Mouse (Mus musculus) spleen, postnatal 4 days (tissue): ENCODE results near the gene Pla2g2f.

Source experiments
- DNase-seq, 2 experiments: peaks; one replicate each; pipeline ENCODE4 v3.0.0; 2022; ENCODE audit warnings: low spot score in 2 of 2

Gene Pla2g2f

DNA sequence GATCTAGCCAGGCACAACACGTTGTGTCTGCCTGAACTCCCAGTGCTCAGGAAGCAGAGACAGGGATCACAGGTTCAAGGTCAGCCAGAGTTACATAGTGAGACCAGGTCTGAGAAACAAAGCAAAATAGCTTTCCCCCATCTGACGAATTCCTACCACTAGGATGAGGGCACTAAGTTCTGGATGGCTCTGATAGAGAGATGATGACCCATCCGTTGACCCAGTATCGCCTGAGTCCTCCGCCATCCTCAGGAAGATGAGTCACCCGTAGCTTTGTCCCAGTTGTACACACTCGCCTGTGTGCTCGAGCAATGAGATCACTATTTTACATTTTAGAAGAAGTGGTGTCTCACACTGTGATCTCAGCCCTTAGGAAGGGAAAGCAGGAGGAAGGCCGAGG is 4.8 kb upstream of the Pla2g2f start:
- no peak for DNase-seq

DNA sequence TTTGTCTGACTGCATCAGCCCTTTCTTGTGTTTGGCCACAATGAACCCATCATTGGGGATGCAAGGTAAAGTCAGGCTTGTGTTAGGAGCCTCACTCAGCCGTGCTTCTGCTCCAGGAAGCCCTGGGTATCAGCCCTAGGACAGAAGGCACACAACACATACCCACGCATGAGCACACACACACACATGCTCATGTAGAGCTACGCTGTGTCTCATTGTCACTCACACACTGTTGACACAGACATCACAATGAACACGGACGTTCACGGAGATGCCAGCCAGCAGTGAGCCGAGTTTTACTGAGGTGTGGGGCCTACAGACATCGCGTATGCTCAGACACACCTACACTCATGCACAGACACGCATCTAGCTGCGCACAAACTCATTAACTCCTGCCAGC is 1.4 kb downstream of the Pla2g2f start:
- no peak for DNase-seq

DNA sequence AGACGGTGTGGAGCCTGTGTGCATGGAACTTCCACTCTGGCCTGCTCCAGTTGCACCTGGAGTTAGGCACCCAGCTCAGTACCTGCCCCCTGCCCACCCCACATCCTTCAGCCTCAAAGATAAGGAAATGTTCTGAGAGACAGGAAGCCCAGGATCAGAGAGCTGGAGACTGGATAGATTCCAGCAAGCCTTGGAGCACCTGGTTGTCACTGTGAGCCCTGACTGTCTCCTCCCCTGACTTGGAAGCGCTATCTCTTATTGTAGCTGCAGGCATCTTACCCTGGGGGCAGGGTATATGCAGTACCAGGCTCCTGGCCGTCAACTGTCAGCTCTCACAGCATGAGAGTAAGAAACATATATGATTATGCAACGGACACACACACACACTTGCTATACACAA is 2.0 kb downstream of the Pla2g2f start:
- no peak for DNase-seq

DNA sequence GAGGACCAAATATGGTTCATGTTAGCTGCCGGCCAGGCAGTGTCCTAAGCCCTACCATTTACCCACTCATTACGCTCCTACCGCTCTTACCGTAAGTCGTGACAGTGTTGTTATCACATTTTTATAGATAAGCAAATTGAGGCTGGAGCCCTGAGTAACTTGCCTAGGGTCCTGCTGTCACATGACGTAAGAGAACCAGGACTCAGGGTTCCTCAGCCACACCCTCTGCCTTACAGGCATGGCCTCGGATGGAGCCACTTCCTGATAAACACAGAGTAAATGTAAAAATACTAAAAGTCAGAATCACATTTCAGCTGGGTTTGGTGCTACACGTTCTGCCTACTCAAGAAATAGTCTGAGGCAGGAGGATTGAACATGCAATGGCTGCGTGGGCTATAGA is 3.0 kb downstream of the Pla2g2f start:
- DNase-seq: no peak

DNA sequence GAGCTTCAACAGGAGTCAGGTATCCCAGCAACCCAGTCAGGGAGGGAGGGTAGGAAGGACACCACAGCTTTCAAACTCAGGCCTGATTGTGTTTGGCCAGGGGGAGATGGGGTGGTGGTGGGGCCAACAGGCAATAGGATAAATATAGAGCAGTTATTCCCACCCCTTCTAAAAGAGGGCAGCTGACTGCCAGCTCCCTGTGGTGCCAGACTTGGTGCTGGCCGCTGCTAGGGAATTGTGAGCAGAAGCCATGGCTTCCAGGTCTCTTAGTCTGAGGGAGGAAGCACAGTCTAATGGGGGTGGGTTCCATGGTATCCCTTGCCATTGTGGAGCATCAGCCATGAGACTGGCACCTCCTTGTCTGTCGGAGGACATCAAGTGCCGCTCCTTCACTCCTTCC is 3.8 kb downstream of the Pla2g2f start:
- no peak for DNase-seq

DNA sequence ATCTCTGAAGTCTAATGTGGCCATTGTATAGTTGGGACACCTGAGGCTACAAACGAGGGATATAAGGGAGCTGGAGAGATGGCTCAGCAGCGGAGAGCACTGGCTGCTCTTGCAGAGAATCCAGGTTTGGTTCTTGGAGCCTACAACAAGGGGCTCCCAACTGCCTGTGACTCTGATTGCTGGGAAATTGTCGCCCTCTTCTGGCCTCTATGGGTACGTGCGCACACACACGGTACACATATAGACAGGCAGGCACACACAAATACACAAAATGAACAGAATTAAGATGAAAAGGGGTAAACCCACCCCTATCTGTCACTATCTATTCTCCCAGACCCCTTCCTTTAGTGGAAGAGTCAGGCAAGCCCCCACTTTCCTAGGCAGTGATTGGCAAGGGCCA is 4.8 kb downstream of the Pla2g2f start:
- DNase-seq: no peak

DNA sequence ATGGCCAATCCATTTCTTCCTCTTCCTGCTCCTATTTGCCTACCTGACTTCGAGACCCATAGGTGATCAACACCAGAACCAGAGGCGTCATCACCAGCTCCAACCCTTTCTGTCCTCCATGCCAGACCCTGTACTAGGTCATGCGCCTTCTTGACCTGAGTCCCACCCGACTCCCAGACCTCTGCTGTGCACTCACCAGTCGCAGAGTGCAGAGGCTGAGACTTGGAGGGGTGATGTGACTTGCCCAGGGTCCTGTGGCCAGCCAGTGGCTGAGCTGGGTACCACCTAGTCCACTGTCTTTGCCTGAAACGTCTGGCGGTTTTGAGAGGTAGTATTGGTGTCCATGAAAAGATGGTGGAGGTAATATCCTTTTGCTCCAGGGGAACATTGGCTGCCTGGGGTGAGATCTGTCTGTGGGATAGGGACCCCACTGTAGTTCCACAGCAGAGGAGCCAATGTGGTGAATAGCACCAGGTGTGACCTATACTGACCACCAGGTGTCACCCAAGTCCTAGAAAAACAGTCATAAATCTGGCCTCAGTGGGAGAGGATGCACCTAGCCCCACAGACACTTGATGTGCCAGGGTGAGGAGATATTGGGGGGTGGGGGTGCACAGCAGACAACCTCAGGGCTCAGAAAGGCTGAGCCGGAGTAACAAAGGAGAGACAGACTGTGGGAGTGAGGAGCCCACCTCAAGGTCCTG is 8.9 kb downstream of the Pla2g2f start:
- DNase-seq: no peak

DNA sequence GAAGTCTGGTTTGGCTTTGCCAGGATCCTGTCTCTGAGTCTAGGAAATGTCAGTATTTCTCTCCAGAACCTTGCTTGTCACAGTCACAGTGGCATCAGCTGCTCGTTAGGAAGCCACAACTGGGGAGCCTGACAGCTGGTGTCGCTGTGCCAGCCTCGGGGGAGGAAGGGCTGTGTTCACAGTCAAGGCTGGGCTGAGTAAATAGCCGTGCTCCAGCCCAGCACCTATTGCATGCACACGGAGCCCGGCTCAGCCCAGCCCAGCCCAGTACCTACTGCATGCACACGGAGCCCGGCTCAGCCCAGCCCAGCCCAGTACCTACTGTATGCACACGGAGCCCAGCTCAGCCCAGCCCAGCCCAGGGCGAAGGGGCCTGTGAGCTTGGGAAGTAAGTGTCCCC is 9.6 kb downstream of the Pla2g2f start:
- DNase-seq: no peak

DNA sequence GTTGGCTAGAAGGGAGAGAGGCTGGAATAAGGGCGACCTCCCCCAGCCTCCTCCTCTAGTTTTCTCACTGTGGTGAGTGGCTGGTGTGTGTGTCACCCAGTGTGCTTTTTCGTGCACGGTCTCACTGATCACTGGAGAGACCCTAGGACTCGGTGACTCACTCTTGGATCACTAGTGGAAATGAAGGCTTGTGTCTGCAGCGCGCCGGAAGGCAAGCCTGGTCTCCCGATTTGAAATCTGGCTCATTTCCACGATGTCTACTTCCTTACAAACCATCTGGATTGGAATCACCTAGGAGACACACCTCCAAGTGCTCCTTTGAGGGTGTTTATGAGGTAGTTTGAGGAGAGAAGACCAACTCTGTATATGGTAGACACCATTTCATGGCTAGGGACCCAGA is 10.6 kb downstream of the Pla2g2f start:
- no peak for DNase-seq

DNA sequence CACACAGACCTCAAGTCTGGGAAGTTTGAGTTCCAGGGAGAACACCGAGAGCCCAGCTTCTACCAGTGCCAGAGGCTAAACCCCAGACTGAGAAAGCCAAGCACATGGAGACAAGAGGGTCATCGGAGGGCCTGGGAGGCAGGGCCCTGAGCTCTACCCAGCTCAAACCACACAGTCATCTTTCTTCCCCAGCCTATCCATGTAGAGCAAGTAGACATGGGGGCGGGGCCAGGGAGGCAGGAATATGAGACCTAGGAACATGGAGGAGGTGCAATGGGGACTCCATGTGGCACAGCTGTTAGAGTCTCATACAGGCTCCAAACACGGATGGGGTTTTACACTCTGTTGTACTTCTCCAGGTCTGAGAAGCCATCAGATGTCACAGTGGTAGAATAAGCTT is 11.5 kb downstream of the Pla2g2f start:
- DNase-seq: no peak

DNA sequence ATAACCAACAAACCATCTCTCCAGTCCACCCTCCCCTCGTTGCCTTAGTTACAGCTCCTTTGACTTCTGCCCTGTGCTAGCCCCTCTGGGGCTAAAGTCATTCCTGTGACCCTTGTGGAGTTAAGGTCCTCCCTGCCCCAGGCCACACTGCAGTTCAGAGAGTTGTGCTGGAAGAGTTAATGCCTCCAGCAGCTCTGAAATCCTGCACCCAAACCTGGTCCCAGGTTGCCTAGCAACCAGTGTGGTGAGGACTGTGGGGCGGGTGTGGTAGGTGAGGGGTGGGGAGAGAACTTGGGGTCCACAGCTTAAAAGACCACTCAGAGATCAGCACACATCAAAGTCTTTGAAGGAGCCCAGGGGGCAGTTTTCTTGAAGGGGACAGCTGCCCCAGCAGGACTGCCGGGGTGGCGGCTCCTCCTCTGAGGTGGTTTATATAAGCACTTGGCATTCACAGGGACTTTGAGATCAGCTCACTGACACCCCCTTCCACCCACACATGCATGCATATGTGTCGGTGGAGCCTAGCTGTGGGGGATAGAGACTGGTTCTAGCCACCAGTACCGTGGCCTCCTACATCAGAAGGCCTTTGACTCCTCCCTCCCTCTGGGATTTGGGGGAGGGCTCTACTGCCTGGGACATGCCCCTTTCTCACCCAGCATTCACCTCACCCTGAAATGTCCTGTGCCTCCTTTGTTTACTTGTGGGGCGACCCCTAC is 18.1 kb downstream of the Pla2g2f start:
- no peak for DNase-seq

DNA sequence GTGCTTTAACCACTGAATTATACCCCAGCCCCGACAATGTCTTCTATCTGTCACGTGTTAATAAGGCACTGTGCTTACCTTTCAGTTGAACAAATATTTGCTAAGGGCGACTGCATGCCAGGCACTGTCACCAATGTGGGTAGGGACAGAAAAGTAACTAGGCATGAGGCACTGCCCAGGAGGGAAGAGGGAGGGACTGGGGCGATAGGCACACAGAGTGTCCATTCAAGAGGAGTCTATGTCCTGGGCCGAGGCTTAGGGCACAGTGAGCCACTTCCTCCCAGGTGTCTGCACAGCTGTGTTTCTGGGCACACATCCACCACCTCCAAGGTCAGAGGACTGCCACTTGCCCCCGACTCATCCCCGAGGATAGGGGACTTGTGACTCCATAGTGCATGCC is 20.4 kb downstream of the Pla2g2f start, which contains the start of gene Ubxn10:
Gene Ubxn10, minus strand, starts transcription at position 137 of the 400 bp plus-strand sequence.
- no peak for DNase-seq

DNA sequence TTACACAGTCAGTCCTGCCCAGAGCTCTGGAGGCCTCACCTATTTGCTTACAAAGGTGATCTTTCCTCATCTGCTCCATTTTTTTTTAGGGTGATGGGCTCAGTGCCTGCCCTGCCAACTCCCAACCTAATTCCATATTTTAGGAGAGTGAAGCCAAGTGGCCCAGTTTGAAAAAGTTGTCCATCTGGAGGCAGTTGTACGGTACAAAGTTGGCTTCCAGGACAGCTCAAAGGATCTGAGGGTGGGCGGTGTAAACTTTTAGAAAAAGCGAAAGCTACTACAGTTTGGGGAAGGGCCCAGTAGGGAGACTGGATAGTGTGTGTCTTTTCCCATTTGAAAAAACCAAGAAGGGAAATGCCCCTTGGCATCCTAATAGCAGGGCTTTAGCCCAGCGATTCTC is 22.6 kb downstream of the Pla2g2f start:
- DNase-seq: no peak

DNA sequence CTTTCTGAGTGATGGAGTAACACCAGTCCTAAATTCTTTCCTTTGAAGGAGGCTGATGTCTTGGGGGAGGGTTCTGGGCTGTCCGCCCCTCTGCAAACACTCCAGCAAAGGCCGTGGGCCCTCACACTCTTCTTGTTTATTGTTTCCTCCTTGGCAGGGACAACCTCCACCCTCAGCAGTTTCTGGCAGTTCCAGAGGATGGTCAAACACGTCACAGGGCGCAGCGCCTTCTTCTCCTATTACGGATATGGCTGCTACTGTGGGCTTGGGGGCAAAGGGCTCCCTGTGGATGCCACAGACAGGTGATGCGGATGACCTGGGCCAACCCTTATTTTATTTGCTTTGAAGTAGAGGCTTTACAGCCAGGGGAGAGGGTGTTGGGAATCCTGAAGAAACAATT is 23.3 kb downstream of the Pla2g2f start:
- no peak for DNase-seq

DNA sequence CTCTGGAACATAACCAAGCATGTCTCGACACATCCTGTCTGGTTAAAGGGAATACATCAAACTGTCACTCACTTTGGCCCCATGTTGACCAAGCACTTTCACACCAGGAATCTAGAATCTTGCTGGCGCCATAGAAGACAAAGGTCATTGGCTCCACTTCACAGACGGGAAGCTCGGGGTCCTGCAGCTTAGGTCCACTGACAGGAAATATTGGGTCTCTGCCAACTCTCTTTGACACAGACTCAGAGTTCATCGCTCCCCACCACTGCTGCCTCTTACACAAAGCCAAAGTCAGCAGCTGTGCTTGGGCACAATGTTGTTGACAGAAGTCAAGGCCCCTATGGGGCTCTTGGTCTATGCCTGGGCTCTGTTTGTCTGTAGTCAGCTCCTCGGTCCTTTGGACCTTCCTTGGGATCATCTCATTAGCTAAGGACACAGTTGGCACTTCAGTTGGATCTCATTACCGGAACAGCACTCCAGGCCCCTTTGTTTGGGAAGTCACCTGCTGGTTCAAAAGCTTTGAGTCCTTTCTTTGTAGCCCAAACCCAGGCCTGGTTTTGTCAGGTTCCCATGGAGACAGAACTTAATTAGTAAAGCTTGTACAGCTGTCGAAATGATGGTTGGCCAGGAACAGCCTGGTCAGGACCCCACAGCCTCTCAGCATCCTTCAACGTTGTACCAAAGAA is 28.3 kb downstream of the Pla2g2f start:
- no peak for DNase-seq

DNA sequence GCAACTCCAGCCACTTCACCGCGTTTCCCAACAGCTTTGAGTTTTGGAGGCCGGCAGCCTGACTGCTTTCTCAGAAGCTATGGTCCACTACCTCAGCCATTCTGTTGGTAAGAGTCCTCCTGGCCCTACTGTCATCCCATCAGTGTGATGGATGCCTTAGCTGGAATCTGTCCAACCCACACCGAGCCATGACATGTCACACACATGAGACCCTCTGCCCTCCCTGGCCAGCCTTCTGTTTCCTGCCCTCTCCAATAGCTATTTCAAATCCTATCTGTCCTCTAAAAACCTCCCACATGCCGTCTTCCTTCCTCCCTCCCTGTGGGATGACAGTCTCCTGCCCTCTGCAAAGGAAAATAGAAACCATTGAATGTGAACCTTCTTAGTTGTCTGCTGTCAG is 31.7 kb downstream of the Pla2g2f start:
- DNase-seq: no peak

DNA sequence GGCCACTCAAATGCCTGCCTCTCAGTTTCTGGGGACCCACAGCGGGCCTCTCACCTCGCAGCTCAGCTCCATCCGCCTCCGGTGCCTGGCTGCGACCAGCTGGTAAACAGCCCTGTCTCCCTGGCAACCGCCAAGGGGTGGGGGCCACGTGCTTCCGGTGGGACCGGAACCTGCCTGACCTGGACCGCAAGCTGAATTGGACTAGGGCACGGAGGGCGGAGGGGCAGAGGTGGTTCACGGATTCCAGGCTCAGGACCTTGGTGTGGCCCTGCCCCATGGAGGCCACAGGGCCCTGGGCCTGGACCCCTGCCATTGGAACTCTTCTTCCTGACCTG is 32.3 kb downstream of the Pla2g2f start:
- peak in 1 of 2 experiments; percentile 27 for DNase-seq

DNA sequence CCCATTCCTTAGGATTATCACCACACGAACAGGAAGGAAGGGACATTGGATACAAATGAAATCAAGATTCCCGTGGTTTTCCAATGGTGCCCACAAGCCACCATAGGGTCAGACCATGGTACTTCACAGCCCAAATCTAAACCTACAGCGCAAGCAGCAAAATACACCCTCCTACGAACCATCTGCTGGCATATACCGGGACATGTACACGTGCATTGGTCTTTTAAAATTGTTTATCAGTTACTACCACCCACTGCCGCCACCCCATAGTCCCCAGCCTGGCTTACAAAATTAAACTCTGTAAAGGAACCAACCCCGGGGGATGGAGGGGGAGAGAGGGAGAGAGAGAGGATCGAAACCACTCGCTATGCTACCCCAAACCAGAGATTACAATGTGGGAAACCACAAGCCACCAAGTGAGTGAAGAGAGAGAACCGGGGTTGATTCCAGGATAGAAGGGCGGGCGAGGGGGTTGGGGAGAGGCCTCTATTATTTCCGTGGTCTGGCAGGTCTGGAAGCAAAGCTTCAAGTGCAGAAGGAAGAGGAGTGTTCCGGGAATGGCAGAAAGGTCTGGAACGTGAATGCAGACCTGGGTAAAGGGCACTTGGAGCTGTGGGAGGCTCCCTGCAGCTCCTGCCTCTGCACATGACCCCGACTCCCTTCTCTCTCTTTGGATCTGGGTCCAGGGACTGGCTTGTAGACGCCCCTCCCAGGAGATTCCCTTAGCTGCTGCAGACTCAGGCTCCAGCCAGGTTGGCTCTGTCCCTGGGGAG is 32.9 kb downstream of the Pla2g2f start, which contains the start of gene Pla2g2c:
Gene Pla2g2c, plus strand, starts transcription at position 439 of the 773 bp plus-strand sequence.
- no peak for DNase-seq

DNA sequence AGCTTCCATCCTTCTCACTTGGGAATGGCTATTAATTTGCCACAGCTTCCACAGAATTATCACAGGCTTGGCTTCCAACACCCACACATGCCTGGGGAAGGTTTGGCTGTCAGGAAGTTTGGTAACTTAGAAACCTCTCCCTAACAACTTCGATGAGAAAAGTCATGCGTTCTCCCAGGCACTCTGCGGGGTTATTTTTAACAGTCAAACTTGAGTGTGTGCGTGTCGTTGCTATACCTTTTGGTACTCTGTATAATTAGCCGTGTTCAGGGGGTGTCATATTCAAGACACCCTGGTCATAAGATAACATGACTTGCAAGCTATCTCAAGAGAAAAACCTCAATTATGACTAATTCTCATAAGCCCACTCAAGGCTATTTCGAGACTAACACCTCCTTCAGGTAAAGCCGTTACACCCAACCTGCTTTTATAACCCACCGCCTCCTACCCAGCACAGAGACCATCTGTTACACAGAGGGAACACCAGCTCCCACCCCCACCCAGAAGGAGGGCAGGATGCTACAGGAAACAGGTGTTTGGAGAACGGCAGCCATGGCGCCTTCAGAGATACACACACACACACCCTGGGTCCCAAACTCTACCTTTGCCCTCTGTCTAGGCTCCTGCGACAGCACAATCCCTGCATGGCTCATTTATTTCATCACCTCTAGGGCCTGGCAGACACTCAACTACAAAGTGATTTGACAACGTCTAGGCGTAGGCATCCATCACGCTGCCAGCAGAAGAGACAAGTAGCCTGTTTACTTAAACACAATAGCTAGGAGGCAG is 33.7 kb downstream of the Pla2g2f start:
- DNase-seq: no peak

DNA sequence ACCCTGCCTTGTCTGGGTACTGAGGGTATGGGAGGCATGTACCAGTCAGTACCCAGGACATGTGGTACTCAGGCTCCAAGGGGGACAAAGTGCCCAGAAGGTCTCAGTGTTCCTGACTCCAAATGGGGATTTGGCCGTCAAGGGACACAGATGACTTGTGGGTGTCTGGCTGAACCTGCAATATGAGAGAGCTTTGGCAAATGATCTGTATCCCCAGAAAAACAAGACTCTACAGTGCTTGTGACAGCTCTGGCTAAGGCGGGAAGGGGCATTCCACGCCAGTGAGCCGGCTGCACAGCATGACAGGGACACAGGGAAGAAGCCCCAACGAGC is 38.2 kb downstream of the Pla2g2f start:
- no peak for DNase-seq

DNA sequence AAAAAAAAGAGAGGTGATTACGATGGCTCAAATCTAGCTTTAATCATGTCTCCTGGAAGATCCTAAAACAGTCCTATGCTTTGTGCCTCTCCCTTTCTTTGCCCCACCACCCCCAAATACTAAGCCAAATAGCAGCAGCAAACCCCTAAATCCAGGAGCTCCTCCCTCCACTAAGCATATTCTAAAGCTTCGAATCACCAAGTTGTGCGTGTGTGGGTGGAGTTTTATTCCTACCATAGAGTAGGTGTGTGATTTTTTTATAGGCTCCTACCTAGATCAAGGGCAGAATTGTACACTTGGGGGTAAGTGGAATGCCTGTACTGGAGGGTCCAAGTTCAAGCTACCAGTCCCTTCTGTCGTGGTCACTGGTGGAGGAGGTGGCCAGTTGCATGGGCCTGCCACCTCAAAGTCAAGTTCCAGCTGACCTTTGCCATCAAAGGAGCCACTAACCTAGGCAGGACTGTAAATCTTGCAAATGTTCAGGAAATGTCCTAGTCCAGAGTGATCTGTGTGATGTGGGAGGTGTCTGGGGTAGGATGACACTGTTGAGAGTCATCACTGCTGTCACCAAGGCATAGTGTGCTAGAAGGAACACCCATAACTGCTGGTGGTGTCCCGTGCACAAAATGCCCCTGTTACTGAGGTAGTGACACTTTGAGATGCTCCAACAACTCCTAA is 38.7 kb downstream of the Pla2g2f start:
- no peak for DNase-seq
